Mouse (Mus musculus) brain, embryonic 14.5 days (tissue): ENCODE measurements around the gene Clca3a1.

Source experiments
- CTCF ChIP-seq: fragments of 200-500 bp; IDR thresholded peaks from 2 replicates; pipeline ENCODE4 v1.5.1; 2012; ENCODE audit warnings: inconsistent platforms, mild to moderate bottlenecking, moderate library complexity, borderline replicate concordance; ENCODE audit not compliant: insufficient read depth, insufficient read length; ENCODE audit errors: extremely low read depth
- POLR2A ChIP-seq: fragments of 200-500 bp; IDR thresholded peaks from 2 replicates; pipeline ENCODE4 v1.6.1; 2012; ENCODE audit warnings: mild to moderate bottlenecking, inconsistent platforms, borderline replicate concordance; ENCODE audit not compliant: poor library complexity, insufficient read depth, insufficient read length, severe bottlenecking; ENCODE audit errors: extremely low read depth

DNA sequence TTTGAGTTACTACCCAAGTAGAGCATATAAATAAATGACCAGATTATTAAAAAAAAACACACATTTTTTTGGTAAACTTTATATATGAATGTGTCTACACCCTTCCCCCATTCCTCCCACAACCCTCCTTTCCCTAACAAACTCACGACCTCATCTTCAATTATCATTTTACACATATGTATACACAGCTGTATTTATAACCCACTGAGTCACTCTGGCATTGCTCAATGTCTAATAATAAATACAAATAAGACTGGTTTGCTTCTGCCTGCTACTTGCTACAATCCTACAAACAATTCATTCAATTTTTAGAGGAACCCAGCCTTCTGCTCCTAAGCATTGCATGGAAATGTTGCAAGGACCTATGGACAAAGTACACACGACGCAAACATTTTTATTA, 1.1 kb downstream of the Clca3a1 start:
- TF ChIP-seq CTCF (no peak), POLR2A (no peak)
